Mouse (Mus musculus) WW6 (cell line): ENCODE measurements at regions not wholly inside any gene's neighbourhood (a gene's known extent, or its start where the extent isn't known, plus 50 kb on each side); places are given as distances from the start of the nearest gene placed in this dataset.

Experiments
- DNase-seq: peaks from one replicate; pipeline ENCODE4 v3.0.0-alpha.2; 2013; ENCODE audit warnings: low read depth, low spot score

DNA sequence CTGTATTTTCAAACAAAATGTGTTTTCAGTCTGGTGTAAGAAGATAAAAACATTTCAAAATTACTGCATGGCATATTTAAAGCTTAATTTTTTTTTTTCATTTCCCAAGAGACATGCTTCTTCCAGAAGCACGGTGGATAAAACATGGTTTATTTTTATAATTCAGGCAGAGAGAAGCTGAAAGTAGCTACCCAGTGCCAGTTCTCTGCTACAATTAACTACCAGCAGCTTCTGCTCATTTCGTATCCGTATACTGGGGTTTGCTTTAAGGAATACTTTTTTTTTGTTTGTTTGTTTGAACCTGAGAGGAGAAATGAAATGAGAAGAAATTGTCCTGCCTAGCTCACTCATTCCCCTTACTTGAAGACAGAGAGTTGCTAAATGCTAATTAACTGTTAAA lies 98.9 kb upstream of the Tmtc1 start:
- no peak for DNase-seq

DNA sequence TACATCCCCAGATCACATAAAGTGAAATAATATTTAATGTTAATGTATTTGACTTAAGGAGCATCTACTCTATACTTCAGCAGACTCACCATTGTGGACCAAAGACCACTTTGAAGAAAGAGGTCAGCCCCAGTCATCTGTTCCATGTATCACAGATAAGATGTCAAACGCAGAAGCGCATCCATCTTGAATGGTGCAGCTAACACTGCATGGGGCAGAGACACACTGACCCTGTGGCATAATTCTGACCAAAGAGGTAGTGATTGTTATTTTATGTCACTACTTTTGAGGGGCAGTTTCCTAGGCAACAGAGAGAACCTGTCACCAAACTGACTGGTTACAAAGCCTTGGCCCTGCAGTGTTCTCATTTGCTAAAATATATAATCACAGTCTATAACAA lies 97.8 kb upstream of the Tmtc1 start:
- DNase-seq = no peak

DNA sequence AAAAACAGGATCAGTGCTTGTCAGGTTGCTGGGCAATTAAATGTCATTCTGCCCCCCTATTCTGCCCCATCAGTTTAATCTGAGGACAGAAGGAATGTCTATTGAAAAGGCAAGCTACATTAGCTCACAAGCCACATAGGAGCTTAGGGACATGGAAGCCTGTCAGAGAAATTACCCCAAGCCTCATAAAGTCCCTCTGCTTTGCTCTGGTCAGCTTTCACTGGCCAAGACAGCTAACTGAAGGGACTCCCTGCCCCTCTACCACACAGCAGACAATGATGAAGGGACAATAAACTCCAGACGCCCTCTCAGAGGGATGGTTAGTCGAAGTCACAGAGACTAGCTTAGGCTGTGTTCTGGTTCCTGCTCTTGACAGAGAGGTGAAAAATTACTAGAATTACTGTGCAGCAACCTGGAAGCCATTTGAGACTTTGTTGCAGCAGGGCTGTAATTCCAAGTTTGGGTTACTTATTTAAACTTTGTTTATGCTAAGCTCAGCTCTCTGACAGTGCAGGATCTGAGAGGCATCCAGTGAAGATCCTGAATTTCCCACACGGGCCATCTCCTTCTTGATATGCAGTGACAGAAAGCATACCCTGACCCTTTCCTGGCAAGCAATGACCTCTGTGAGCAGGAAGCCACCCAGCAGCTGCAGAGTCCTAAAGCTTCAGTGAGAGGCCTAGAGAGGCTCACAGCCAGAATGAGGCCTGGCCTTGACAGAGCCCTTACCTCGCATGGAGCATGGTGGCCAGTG lies 95.2 kb upstream of the Tmtc1 start:
- no peak for DNase-seq

DNA sequence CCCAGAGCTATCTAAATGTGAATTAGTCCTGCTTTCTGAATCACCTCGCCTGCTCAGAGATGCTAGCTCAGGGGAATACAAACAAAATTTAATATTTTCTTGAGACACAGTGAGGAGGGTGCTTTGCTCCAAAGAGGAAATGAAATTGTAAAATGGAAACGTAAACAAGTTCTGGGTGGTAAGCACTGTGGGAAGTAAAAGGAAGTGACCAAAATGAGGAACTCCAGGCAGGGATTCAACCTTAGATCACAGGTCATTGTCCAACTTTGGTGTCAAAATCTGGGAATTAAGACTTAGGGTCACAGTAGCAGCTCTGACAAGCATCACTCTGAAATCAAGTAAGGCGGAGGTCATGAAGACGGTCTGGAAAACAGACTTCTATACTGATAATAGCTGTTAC lies 90.2 kb upstream of the Tmtc1 start:
- DNase-seq = no peak

DNA sequence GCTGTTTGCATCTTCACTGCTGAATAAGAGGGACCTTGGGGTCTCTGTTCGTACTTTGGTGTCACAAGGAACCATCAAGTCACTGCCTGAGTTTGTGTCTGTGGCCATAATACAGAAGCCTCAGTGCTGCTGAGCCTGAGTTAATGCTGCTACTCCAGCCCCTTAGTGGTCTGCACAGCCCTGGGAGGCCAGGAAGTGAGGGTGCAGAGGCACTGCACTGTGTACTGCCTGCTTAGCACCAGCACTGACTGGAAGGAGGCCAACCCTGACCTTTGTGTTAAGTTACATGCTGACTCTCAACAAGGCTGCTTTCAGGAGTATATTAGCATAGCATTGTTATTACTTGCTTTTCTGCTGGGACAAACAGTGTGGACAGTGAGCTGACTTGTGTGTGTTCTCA lies 86.9 kb upstream of the Tmtc1 start:
- no peak for DNase-seq

DNA sequence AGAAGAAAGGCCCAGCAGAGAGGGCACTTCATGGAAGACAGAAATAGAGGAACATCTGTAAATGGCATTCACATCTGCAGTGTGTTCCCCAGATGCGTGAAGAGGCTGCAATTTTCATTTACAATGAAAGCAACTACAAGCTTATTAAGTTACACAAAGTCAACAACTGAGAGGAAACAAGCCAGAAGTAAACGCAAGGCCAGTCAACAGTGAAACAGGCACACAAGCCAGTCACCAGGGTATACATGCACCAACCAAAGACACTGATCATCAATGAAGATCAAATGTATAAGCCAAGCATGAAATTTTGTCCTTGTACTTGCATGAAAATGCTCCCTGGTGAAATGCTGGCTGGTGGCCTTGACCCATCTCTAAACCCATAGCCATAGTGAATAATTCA lies 84.4 kb upstream of the Tmtc1 start:
- DNase-seq = no peak

DNA sequence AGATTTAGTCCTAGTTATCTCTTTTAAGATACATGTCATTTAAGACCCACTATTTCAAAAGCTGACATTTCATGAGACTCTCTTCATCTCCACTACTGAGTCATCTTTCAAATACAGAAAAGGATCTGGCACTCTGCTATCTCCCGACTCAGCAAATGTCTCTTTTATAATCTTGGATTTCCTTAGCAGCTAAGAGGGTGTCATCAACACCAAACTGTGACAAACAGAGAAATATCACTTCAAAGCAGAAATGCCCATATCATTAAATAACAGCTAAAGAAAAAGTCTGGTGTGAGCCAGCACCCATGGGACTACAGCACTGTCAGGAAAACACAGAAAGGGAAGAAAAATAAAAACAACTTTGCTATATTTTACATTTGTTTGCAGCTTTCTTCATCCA lies 78.7 kb upstream of the Tmtc1 start:
- DNase-seq = no peak

DNA sequence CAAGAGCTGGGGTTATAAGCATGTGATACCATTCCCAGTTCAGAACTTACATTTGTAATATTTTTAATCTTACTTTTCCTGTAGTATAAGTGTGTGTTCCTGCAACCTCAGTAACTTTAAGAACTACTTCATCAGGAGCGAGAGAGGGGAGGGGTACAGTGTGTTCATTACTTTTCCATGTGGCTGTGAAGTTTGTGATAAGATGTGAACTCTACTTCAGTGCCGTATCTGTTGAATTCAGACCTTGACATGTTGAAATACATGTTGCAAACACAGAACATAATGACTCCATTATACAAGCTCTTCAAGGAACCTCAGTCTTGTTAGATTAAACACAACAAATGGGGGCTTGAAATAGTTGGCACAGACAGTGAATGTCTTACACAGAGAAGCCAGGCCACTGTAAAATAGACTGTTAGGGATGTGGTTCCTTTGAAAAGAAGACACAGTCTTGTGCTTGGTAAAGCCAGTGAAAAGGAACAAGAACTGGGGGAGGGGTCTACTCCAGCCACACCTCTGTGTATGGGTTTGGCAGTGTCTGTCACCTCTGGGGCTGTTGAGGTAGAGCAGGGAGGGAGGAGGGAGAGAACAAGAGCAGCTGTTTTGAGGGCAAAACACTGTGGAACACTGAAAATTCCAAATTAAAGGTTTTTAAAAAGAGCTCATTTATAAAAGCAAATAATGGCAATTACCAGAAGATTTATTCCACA lies 73.5 kb upstream of the Tmtc1 start:
- no peak for DNase-seq

DNA sequence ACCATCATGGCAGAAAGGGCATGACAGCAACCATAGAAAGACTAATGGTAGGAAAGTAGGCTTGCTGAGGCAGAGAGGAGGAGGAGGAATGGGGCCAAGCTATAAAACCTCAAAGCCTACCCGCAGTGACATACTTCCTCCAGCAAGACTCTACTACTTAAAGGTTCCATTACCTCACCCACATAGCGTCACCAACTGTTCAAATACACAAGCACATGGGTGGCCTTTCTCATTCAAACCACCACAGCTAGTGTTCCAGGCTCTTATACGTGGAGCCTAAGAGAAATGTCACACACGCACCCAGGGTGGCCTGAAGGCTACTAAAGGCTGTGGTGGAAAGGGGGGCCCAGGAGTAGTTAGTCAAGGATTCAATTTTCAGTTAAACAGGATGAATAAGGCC lies 72.5 kb upstream of the Tmtc1 start:
- DNase-seq = no peak

DNA sequence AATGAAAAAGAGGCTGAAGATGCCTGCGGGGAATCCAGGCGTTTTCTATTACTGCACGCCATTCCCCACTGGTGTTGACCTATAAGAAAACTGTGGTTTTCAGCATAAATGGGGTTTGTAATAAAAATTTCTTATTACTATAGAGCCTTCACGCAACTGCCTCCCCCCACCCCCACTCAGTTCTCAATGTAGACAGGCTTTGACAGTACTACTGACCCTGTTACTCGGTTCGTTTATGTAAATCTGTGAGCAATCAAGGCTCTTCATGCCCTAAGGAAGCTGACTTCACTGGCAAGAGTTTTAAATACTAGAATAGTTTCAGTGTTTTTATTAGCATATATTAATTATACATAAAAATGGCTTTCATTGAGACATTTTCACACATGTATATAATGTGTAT lies 70.9 kb upstream of the Tmtc1 start:
- no peak for DNase-seq

DNA sequence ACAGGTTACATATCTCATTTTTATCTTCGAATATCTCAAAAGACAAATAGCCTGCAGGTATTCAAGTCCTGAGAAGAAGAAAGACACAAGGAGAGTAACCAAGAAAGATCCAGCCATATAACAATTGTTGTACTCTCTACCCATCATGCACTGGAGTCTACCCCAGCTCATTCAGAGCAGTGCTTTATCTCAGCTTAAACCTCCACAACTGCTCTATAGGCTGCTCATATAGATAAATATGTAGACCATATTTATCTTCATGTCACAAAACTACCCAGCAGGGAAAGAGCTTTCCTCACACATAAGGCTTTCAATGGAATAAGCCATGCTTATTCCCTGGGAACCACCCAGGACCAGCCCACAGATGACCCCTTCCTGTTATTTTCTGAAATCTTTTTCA lies 70.5 kb upstream of the Tmtc1 start:
- no peak for DNase-seq

DNA sequence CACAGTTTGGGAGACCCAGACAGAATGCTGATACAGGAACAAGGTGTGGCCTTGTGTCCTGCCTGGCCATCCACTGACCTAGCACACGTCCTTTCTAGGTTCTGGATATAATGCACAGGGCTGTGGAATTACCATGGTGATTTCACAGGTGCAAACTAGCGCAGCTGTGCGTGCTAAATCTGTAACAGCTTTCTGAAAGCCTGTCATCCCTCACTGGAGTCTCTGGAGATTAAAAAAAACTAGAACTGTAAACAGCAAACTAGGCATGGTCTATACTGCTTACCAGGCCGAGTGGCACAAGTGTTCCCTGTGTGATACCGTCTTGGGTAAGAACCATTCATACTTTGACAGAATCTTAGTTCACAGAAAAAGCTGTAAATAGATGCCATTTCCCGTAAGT lies 69.9 kb upstream of the Tmtc1 start:
- DNase-seq = no peak

DNA sequence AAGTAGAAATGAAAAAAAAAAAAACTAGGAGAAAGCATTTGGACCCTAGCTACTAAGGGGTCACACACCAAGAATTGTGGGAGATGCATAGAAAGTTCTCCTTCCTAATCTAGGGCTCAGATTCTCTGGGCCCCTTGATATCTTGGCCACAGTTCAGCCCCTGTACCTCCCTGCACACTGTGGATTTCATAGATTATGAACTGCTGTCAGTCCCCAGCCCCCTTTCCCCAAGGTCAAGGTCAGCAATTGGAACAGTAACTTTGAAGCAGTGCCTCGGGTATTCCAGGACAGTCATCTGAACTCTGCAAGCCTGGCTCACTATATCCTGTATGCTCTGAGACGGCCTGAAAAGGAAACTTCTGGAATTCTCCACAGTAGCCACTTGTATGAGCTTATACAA lies 68.9 kb upstream of the Tmtc1 start:
- DNase-seq = no peak

DNA sequence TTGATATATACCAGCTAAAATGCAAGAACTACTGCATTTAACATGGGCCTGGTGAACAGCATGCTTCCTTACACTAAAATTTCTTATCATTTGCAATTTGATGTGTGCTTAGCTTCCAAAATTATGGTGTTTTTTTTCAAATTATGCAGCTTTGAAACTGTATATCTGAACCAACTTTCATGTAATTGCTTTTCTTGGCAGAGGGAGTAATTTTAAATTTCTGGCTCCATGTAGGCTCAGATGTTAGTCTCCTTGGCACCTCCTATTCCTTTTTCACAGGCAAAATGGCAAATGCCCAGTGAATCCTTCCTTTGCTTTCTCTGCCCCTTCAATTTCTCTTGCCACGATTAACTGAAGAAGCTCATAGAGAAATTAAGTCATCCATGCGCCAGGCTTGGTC lies 61.1 kb upstream of the Tmtc1 start:
- no peak for DNase-seq

DNA sequence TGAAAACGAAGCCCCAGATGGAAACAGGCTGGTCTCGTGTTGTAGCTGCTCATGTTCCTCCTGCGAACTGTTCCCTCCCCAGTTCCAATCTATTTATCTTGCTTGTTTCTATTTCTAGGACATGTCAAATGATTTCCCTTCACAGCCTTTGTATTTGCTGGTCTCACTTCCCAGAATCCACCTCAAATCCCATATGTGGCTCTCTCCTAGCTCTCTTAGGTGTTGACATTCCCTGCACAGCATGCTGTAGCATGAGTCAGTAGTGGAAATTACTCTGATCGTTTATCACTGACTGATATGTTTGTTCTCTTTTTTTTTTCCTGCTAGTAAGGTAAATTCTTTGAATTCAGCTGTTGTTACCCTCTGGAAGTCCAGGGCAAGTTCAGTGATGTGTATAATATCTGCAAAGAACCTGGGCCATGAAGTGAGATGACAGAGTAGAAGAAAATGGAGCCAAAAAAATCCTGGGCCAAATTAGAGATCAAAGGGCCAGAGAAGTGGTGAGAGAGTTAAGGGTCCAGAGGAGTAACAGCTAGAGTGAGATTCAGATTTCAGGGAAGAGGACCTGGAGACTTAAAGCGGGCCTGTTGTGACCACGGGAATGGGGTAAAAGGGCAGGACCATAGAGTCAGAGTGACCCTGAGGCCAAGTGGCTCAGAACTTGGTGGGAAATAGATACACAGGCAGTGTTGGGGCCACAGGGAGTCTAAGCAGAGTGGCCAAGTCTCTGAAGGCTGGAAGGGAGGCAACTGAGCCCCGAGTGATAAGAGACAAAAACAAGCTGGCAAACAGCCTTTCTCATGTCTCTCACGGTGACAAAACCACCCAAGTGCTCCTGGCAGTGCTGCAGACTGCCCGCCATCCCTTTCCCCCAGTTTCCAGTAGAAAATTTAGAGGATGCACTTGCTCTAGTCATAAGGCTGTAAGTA lies 56.3 kb upstream of the Tmtc1 start:
- DNase-seq = no peak
